Mouse (Mus musculus) hindlimb bud, embryonic 11.5 days (tissue): ENCODE results near the gene Pnpla1.

Experiments
- DNase-seq: peaks from one replicate; pipeline ENCODE4 v3.0.0-alpha.2; 2012; ENCODE audit warnings: low read depth, low spot score; ENCODE audit errors: extremely low spot score

The Pnpla1 gene

GRCm38 (mm10) chr17:28882810-28883209, 24.6 kb downstream of the Pnpla1 start:
- no peak for DNase-seq

GRCm38 (mm10) chr17:28883941-28884516, 25.8 kb downstream of the Pnpla1 start:
- no peak for DNase-seq

- DNase-seq: no peak
Observed at GRCm38 (mm10) chr17:28885231-28885630, 27.0 kb downstream of the Pnpla1 start.

- DNase-seq: no peak
Observed at GRCm38 (mm10) chr17:28886266-28886665, 28.1 kb downstream of the Pnpla1 start.

GRCm38 (mm10) chr17:28894050-28894767, 36.0 kb downstream of the Pnpla1 start:
- no peak for DNase-seq

- DNase-seq: no peak
Observed at GRCm38 (mm10) chr17:28895217-28895875, 37.1 kb downstream of the Pnpla1 start.

GRCm38 (mm10) chr17:28896095-28896780, 38.0 kb downstream of the Pnpla1 start:
- DNase-seq: no peak

- DNase-seq: no peak
Observed at GRCm38 (mm10) chr17:28897817-28898216, 39.6 kb downstream of the Pnpla1 start.

- DNase-seq: no peak
Observed at GRCm38 (mm10) chr17:28898249-28898648, 40.0 kb downstream of the Pnpla1 start.

GRCm38 (mm10) chr17:28899427-28899826, 41.2 kb downstream of the Pnpla1 start:
- no peak for DNase-seq

- DNase-seq: no peak
Observed at GRCm38 (mm10) chr17:28901559-28901958, 43.3 kb downstream of the Pnpla1 start.

- no peak for DNase-seq
Observed at GRCm38 (mm10) chr17:28904546-28905376, 46.5 kb downstream of the Pnpla1 start.

- DNase-seq: no peak
Observed at GRCm38 (mm10) chr17:28905377-28905916, 47.2 kb downstream of the Pnpla1 start.

GRCm38 (mm10) chr17:28907959-28908358, 49.7 kb downstream of the Pnpla1 start:
- no peak for DNase-seq

- no peak for DNase-seq
Observed at GRCm38 (mm10) chr17:28909252-28909941, 51.2 kb downstream of the Pnpla1 start.

- DNase-seq: no peak
Observed at GRCm38 (mm10) chr17:28910139-28910538, 51.9 kb downstream of the Pnpla1 start.

- DNase-seq: no peak
Observed at GRCm38 (mm10) chr17:28913200-28913599, 55.0 kb downstream of the Pnpla1 start.

- DNase-seq: no peak
Observed at GRCm38 (mm10) chr17:28913940-28914339, 55.7 kb downstream of the Pnpla1 start.

GRCm38 (mm10) chr17:28915060-28915628, 56.9 kb downstream of the Pnpla1 start, which contains the start of gene 4930539E08Rik:
Gene 4930539E08Rik (minus strand): TSS chr17:28915324.
- no peak for DNase-seq
